Mouse (Mus musculus) liver, postnatal 0 days (tissue): Measurements from ENCODE around the gene Mgat4a.

Experiments
- CTCF ChIP-seq: sonication (generic); IDR thresholded peaks from 2 replicates; pipeline ENCODE4 v1.5.1; 2016; ENCODE audit warnings: antibody characterized with exemption, low read depth
- EP300 ChIP-seq: IDR thresholded peaks from 2 replicates; pipeline ENCODE4 v1.6.1; 2016; ENCODE audit warnings: antibody characterized with exemption, low read depth, mild to moderate bottlenecking

GRCm38 (mm10) chr1:37512961-37513431, 27.8 kb downstream of the Mgat4a start:
- no peak for TF ChIP-seq CTCF
- TF ChIP-seq EP300: no peak
